Mouse (Mus musculus) C2C12 (cell line): Measurements from ENCODE around the gene 4833439L19Rik.

Experiments used
- CEBPB ChIP-seq: IDR thresholded peaks from one replicate; pipeline ENCODE4 v1.6.1; 2011; ENCODE audit warnings: low read depth, mild to moderate bottlenecking, control low read depth, moderate library complexity
- CTCF ChIP-seq: IDR thresholded peaks from one replicate; pipeline ENCODE4 v1.5.1; 2011; ENCODE audit not compliant: control insufficient read depth, insufficient read depth, insufficient read length

GRCm38 (mm10) chr13:54591776-54592356, 26.6 kb upstream of the 4833439L19Rik start:
- TF ChIP-seq CTCF (no peak), CEBPB (no peak)
